Mouse (Mus musculus) kidney, adult 2 months (tissue): ENCODE measurements around the gene Akr1c13.

Experiments
- CTCF ChIP-seq: fragments of 200-500 bp; conservative IDR thresholded peaks from 2 replicates; pipeline ENCODE4 v1.5.1; 2011; ENCODE audit warnings: low read depth, mild to moderate bottlenecking, control low read depth, low read length, moderate library complexity, mixed read lengths; ENCODE audit not compliant: insufficient read depth, insufficient read length
- POLR2A ChIP-seq: fragments of 200-500 bp; IDR thresholded peaks from one replicate; pipeline ENCODE4 v1.6.1; 2011; ENCODE audit warnings: low read depth, low read length, control low read depth

DNA sequence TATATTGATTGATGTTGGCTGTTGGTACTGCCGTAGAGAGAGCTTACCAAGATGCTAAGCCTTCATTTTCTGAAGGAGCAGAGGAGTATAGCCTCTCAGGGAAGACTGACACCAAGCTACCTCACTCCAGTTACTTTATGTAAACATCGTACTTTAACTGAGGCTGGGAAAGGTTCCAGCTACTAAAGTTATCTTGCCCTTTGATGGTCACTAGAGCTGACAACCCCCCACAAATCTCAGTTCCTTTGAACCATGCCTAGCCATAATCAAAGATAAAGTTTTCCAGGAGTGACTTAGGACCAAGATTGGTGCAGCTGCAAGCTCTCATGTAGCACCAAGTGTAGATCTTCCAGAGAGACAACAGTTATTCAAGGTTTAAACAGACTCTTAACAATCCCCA, 18.0 kb upstream of the Akr1c13 start:
- TF ChIP-seq CTCF (no peak), POLR2A (no peak)
